Mouse (Mus musculus) spleen, adult 2 months (tissue): ENCODE measurements around the gene Vars2.

ENCODE experiments used
- CTCF ChIP-seq: fragments of 200-500 bp; IDR thresholded peaks from 2 replicates; pipeline ENCODE4 v1.5.1; 2011; ENCODE audit warnings: mild to moderate bottlenecking, inconsistent platforms; ENCODE audit not compliant: insufficient read depth, insufficient read length, insufficient replicate concordance; ENCODE audit errors: extremely low read depth
- POLR2A ChIP-seq: fragments of 200-500 bp; IDR thresholded peaks from 2 replicates; pipeline ENCODE4 v1.6.1; 2011; ENCODE audit warnings: low read depth, low read length, inconsistent platforms

DNA sequence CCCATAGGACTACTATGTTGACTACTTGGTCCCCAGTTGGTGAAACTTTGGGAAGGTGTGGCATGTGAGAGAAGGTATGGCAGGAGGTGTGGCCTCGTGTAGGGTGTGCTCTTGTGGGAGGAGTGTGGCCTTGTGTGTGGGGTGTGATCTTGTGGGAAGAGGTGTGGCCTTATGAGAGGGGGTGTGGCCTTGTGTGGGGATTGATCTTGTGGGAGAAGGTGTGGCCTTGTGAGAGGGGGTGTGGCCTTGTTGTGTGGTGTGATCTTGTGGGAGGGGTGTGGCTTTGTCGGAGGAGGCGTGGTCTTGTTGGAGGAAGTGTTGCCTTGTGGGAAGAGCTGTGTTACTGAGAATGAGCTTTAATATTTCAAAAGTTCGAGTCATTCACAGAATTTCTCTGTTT lies 50.3 kb downstream of the Vars2 start:
- no peak for TF ChIP-seq CTCF
- no peak for TF ChIP-seq POLR2A
